ENCODE assay signal across 8 mouse cellular contexts in genomic region chr9:8003301-8004271, GRCm38 (mm10). TPM values are rescaled to one million over a fixed set of nuclear protein-coding genes. Genes with fewer than 3 reads are reported as not detected.
A peak's percentile ranks its signal among the peaks of the same experiment; 100 is the strongest.
DNase-seq lines count a peak whose midpoint lies in the region; ATAC-seq and TF ChIP-seq lines count a peak whose summit lies in the region.

No protein-coding gene starts in this region.

- H3K27me3 ChIP-seq in forebrain, postnatal 0 days (ENCODE audit: insufficient read depth, low read length) = peaks cover 10% of the 10 kb centered on the region; the same call in 1 of the 2 replicates
- no peaks in the 10 kb centered on the region for H3K27me3 ChIP-seq in lung, embryonic 16.5 days (ENCODE audit: control insufficient read depth, insufficient read depth, low read depth, low read length)

- H3K4me3 ChIP-seq in forebrain, postnatal 0 days (ENCODE audit: low read depth, low read length) = peak overlapping the region; percentile 64
- H3K4me3 ChIP-seq in layer of hippocampus, adult 2 months = peak overlapping the region; percentile 77
- peak overlapping the region; percentile 88 for H3K4me3 ChIP-seq in lung, embryonic 16.5 days (ENCODE audit: low read length)

- peak overlapping the region; percentile 51 for H3K9ac ChIP-seq in forebrain, postnatal 0 days
- peak overlapping the region; percentile 96 for H3K9ac ChIP-seq in lung, embryonic 16.5 days (ENCODE audit: low read length)

- WGBS in forebrain, postnatal 0 days = under 1% methylated on average over 69 of the region's 82 CpGs
- WGBS in lung, embryonic 16.5 days = 0% methylated on average over 63 of the region's 82 CpGs

- intact Hi-C loops in heart, postnatal 36 days (cut with DNase I) = loop anchor here (2.0 to 5.0 kb wide), 7 partner anchors 19 to 821 kb away; partner anchors contain the start of genes Birc2, Cep126, Dcun1d5 and Dync2h1

- H3K4me2 ChIP-seq in forebrain, postnatal 0 days (ENCODE audit: low read depth) = peak overlapping the region; percentile 90
- H3K4me2 ChIP-seq in lung, embryonic 16.5 days (ENCODE audit: low read depth, low read length) = peak overlapping the region; percentile 62

- H3K4me1 ChIP-seq in forebrain, postnatal 0 days (ENCODE audit: insufficient read depth) = no peaks in the 10 kb centered on the region
- H3K4me1 ChIP-seq in lung, embryonic 16.5 days (replicated peaks; ENCODE audit: control insufficient read depth, insufficient read depth, low read length) = peaks cover 11% of the 10 kb centered on the region

- H3K27ac ChIP-seq in forebrain, postnatal 0 days (ENCODE audit: low read depth, low read length) = peak overlapping the region; percentile 57
- peak overlapping the region; percentile 80 for H3K27ac ChIP-seq in layer of hippocampus, adult 2 months
- peak overlapping the region; percentile 98 for H3K27ac ChIP-seq in lung, embryonic 16.5 days (ENCODE audit: low read length)

- H3K36me3 ChIP-seq in forebrain, postnatal 0 days (ENCODE audit: insufficient read depth) = no peaks in the 10 kb centered on the region
- peaks cover 9% of the 10 kb centered on the region for H3K36me3 ChIP-seq in lung, embryonic 16.5 days (ENCODE audit: control insufficient read depth, insufficient read depth, low read length)

- TF ChIP-seq CTCF in forebrain, postnatal 0 days (IDR thresholded peaks at IDR 0.05; ENCODE audit: low read depth) = no peak
- TF ChIP-seq CTCF in layer of hippocampus, adult 2 months (conservative IDR thresholded peaks at IDR 0.05) = no peak

- peak; percentile 46 for ATAC-seq in forebrain, postnatal 0 days
- peak; percentile 58 for ATAC-seq in lung, embryonic 16.5 days (ENCODE audit: low read depth)

- no peaks in the 10 kb centered on the region for H3K9me3 ChIP-seq in forebrain, postnatal 0 days (ENCODE audit: low read length)
- no peaks in the 10 kb centered on the region for H3K9me3 ChIP-seq in lung, embryonic 16.5 days (ENCODE audit: control insufficient read depth, low read length)

- peak; percentile 87 for DNase-seq in Muller cell, postnatal 12 days (ENCODE audit: inconsistent ontology term)
- peak; percentile 12 to 27 for DNase-seq in cerebellum, adult 18-20 months
- DNase-seq in forebrain, postnatal 0 days = peak; percentile 55
- peak; percentile 60 to 74 for DNase-seq in heart, postnatal 36 days
- peak; percentile 29 to 33 for DNase-seq in layer of hippocampus, adult 2 months (ENCODE audit: low spot score in 2 of 2)
- peak; percentile 77 for DNase-seq in retina, postnatal 1 day
- DNase-seq in c-Kit-positive CD71-positive TER-119-positive erythroid progenitor cells, embryonic 14.5 days (ENCODE audit: low spot score) = no peak

RNA-seq across cellular contexts. Expression of gene Yap1, which starts 0.8 kb away (rescaled TPM):
- 10.7 and 14.5 TPM in 2 replicates for total RNA-seq in forebrain, postnatal 0 days (2014; rRNA removed)
- 4.0 and 4.7 TPM in 2 replicates for polyA plus RNA-seq in forebrain, postnatal 0 days (2015; fragmentation: Nextera tagmentation; extraction: Ambion mirVana)
- 10 to 100 TPM; 63.1 to 64.9 TPM for total RNA-seq in heart, postnatal 36 days (2021)
- 10 to 100 TPM; 15.7 to 17.7 TPM for total RNA-seq in layer of hippocampus, adult 2 months (2021)
- polyA plus RNA-seq in lung, embryonic 16.5 days (2015; fragmentation: Nextera tagmentation; extraction: Ambion mirVana) = 28.5 and 30.3 TPM in 2 replicates

RNA-seq across cellular contexts. Expression of gene Cfap300, which starts 39.0 kb away (rescaled TPM):
- 15.9 and 17.6 TPM in 2 replicates for total RNA-seq in forebrain, postnatal 0 days (2014; rRNA removed)
- 11.0 and 12.6 TPM in 2 replicates for polyA plus RNA-seq in forebrain, postnatal 0 days (2015; fragmentation: Nextera tagmentation; extraction: Ambion mirVana)
- 1 to 10 TPM in 1 of 2 experiments, under 1 TPM in 1; 0.80 to 1.3 TPM for total RNA-seq in heart, postnatal 36 days (2021)
- 10 to 100 TPM; 10.8 to 13.3 TPM for total RNA-seq in layer of hippocampus, adult 2 months (2021)
- polyA plus RNA-seq in lung, embryonic 16.5 days (2015; fragmentation: Nextera tagmentation; extraction: Ambion mirVana) = 14.4 and 15.7 TPM in 2 replicates
